Mouse (Mus musculus): ENCODE results near the gene Idnk.

GRCm38 (mm10) chr13:58128768-58129671, 28.4 kb upstream of the Idnk start:
- TF ChIP-seq CTCF (IDR thresholded peaks at IDR 0.05; ENCODE audit: control insufficient read depth, insufficient read depth, insufficient replicate concordance, low read depth, low read length) (no peak), POLR2A (IDR thresholded peaks at IDR 0.05; ENCODE audit: control insufficient read depth, low read depth, low read length) (peak; percentile 76)

All from testis, adult 2 months (tissue).